Mouse (Mus musculus) midbrain, embryonic 16.5 days (tissue): ENCODE data around the gene Gm45234. TPM values are rescaled to one million over a fixed set of nuclear protein-coding genes. Genes with fewer than 3 reads are reported as not detected.
A peak's percentile ranks its signal among the peaks of the same experiment; 100 is the strongest.

Experiments
- ATAC-seq: fragments of 200-750 bp; cut with Nextera tagmentation; 2 replicates; pipeline ENCODE4 v1.8.0; 2017; ENCODE audit warnings: moderate TSS enrichment
- H3K27ac ChIP-seq: fragments of 300-500 bp; sonication (generic); 2 replicates; pipeline ENCODE4 v1.5.1; 2014; ENCODE audit warnings: mild to moderate bottlenecking, low read length, mixed read lengths
- H3K27me3 ChIP-seq: fragments of 300-500 bp; sonication (generic); 2 replicates; pipeline ENCODE4 v1.6.1; 2014; ENCODE audit warnings: low read depth, low read length, mixed read lengths; ENCODE audit not compliant: control insufficient read depth, insufficient read depth
- H3K36me3 ChIP-seq: fragments of 300-500 bp; sonication (generic); 2 replicates; pipeline ENCODE4 v1.6.1; 2014; ENCODE audit warnings: mild to moderate bottlenecking, low read length, moderate library complexity, mixed read lengths; ENCODE audit not compliant: control insufficient read depth, insufficient read depth
- H3K4me1 ChIP-seq: fragments of 300-500 bp; sonication (generic); 2 replicates; pipeline ENCODE4 v1.6.1; 2014; ENCODE audit warnings: mild to moderate bottlenecking, low read length, mixed read lengths; ENCODE audit not compliant: control insufficient read depth, insufficient read depth
- H3K4me2 ChIP-seq: fragments of 300-500 bp; sonication (generic); 2 replicates; pipeline ENCODE4 v1.6.1; 2014; ENCODE audit warnings: mild to moderate bottlenecking, low read length, mixed read lengths
- H3K4me3 ChIP-seq: fragments of 300-500 bp; sonication (generic); 2 replicates; pipeline ENCODE4 v1.5.1; 2014; ENCODE audit warnings: low read depth, mild to moderate bottlenecking, low read length, moderate library complexity, mixed read lengths
- H3K9ac ChIP-seq: fragments of 300-500 bp; sonication (generic); 2 replicates; pipeline ENCODE4 v1.6.1; 2014; ENCODE audit warnings: low read depth, low read length, mixed read lengths
- H3K9me3 ChIP-seq: fragments of 300-500 bp; sonication (generic); replicated peaks from 2 replicates; pipeline ENCODE4 v1.6.1; 2014; ENCODE audit warnings: mild to moderate bottlenecking, low read length, mixed read lengths; ENCODE audit not compliant: control insufficient read depth, poor library complexity, severe bottlenecking
- WGBS: fragments of 180-500 bp; shearing (Covaris S2); extraction: QIAGEN DNeasy Blood & Tissue Kit; methylation state at CpG from one replicate; pipeline ENCODE4 v1.1.7; 2014; 5-methylcytosine and 5-hydroxymethylcytosine counted together
- polyA plus RNA-seq: library from polyadenylated mRNA; unstranded; fragments of >200 nt; fragmentation: Nextera tagmentation; extraction: Ambion mirVana; gene quantifications from 2 replicates; pipeline ENCODE4 v1.2.1, GENCODE M21; 2015

Gene Gm45234
- polyA plus RNA-seq, 1 experiment from 2014 or later = not detected

GRCm38 (mm10) chr6:124757351-124757880 lies 1.6 kb upstream of the Gm45234 start:
- no peaks in the 10 kb centered on the region for H3K27me3 ChIP-seq
- H3K4me3 ChIP-seq = peak overlapping the region; percentile 84
- H3K9ac ChIP-seq = peak overlapping the region; percentile 86
- peak overlapping the region; percentile 95 for H3K27ac ChIP-seq
- H3K9me3 ChIP-seq = no peaks in the 10 kb centered on the region
- 1% methylated on average over 5 of the region's 5 CpGs for WGBS
- ATAC-seq = no peak
- H3K36me3 ChIP-seq = peaks cover under 1% of the 10 kb centered on the region; the same call in 1 of the 2 replicates
- peak overlapping the region; percentile 78 for H3K4me2 ChIP-seq
- peaks cover 39% of the 10 kb centered on the region for H3K4me1 ChIP-seq

- WGBS = under 1% methylated on average over 51 of the region's 54 CpGs
- peak; percentile 76 for ATAC-seq
- peaks cover 39% of the 10 kb centered on the region for H3K4me1 ChIP-seq
Observed at GRCm38 (mm10) chr6:124756652-124757350, 980 bp upstream of the Gm45234 start.

GRCm38 (mm10) chr6:124755306-124755705 lies 515 bp downstream of the Gm45234 start:
- Histone ChIP-seq H3K27ac (peak overlapping the region; percentile 95), H3K9me3 (no peaks in the 10 kb centered on the region), H3K27me3 (no peaks in the 10 kb centered on the region), H3K4me3 (peak overlapping the region; percentile 84), H3K4me2 (peak overlapping the region; percentile 78), H3K9ac (peak overlapping the region; percentile 86), H3K36me3 (no peaks in the 10 kb centered on the region), H3K4me1 (peaks cover 39% of the 10 kb centered on the region)
- no peak for ATAC-seq
- 4% methylated on average over 3 of the region's 3 CpGs for WGBS

More at GRCm38 (mm10) chr6:124756652-124757350, 980 bp upstream of the Gm45234 start:
- no peaks in the 10 kb centered on the region for H3K27me3 ChIP-seq
- peak overlapping the region; percentile 86 for H3K9ac ChIP-seq
- H3K4me2 ChIP-seq = peak overlapping the region; percentile 78
- no peaks in the 10 kb centered on the region for H3K36me3 ChIP-seq
- peak overlapping the region; percentile 84 for H3K4me3 ChIP-seq
- no peaks in the 10 kb centered on the region for H3K9me3 ChIP-seq
- peak overlapping the region; percentile 95 for H3K27ac ChIP-seq

- no peaks in the 10 kb centered on the region for H3K27me3 ChIP-seq
- no peak for ATAC-seq
- no peak overlapping the region for H3K27ac ChIP-seq
- peaks cover 39% of the 10 kb centered on the region for H3K4me1 ChIP-seq
- H3K9me3 ChIP-seq = no peaks in the 10 kb centered on the region
- H3K4me3 ChIP-seq = no peak overlapping the region
- peaks cover 4% of the 10 kb centered on the region for H3K36me3 ChIP-seq
- H3K9ac ChIP-seq = no peak overlapping the region
- 95% methylated on average over 2 of the region's 2 CpGs for WGBS
- peak overlapping the region; percentile 21; the same call in 1 of the 2 replicates for H3K4me2 ChIP-seq
Observed at GRCm38 (mm10) chr6:124753861-124754260, 2.0 kb downstream of the Gm45234 start.

GRCm38 (mm10) chr6:124750405-124750804 lies 5.4 kb downstream of the Gm45234 start:
- H3K27ac ChIP-seq = no peak overlapping the region
- H3K27me3 ChIP-seq = no peaks in the 10 kb centered on the region
- H3K4me3 ChIP-seq = no peak overlapping the region
- no peaks in the 10 kb centered on the region for H3K9me3 ChIP-seq
- 85% methylated on average over 8 of the region's 8 CpGs for WGBS
- peaks cover 29% of the 10 kb centered on the region for H3K4me1 ChIP-seq
- ATAC-seq = no peak
- H3K36me3 ChIP-seq = peaks cover 17% of the 10 kb centered on the region
- no peak overlapping the region for H3K9ac ChIP-seq
- H3K4me2 ChIP-seq = no peak overlapping the region

- H3K4me2 ChIP-seq = peak overlapping the region; percentile 96; the same call in 1 of the 2 replicates
- H3K27me3 ChIP-seq = no peaks in the 10 kb centered on the region
- WGBS = 91% methylated on average over 7 of the region's 7 CpGs
- no peak for ATAC-seq
- H3K9ac ChIP-seq = peak overlapping the region; percentile 86
- peaks cover 38% of the 10 kb centered on the region for H3K36me3 ChIP-seq
- H3K9me3 ChIP-seq = no peaks in the 10 kb centered on the region
- H3K4me1 ChIP-seq = peaks cover 15% of the 10 kb centered on the region
- H3K27ac ChIP-seq = no peak overlapping the region; the same call in 1 of the 2 replicates
- no peak overlapping the region for H3K4me3 ChIP-seq
Observed at GRCm38 (mm10) chr6:124746654-124747632, 8.9 kb downstream of the Gm45234 start.

- Histone ChIP-seq H3K9ac (peak overlapping the region; percentile 86), H3K4me3 (peak overlapping the region; percentile 48), H3K9me3 (no peaks in the 10 kb centered on the region), H3K27me3 (no peaks in the 10 kb centered on the region), H3K4me1 (peaks cover 21% of the 10 kb centered on the region), H3K36me3 (peaks cover 38% of the 10 kb centered on the region), H3K27ac (peak overlapping the region; percentile 88), H3K4me2 (peak overlapping the region; percentile 96)
- WGBS = 16% methylated on average over 8 of the region's 8 CpGs
- ATAC-seq = no peak; the same call in none of the 2 replicates
Observed at GRCm38 (mm10) chr6:124746296-124746605, 9.6 kb downstream of the Gm45234 start.

- no peaks in the 10 kb centered on the region for H3K9me3 ChIP-seq
- H3K4me2 ChIP-seq = peak overlapping the region; percentile 96
- H3K27me3 ChIP-seq = no peaks in the 10 kb centered on the region
- H3K4me1 ChIP-seq = peaks cover 21% of the 10 kb centered on the region
- peaks cover 38% of the 10 kb centered on the region for H3K36me3 ChIP-seq
- under 1% methylated on average over 84 of the region's 85 CpGs for WGBS
- H3K4me3 ChIP-seq = peak overlapping the region; percentile 48
- H3K27ac ChIP-seq = peak overlapping the region; percentile 88
- peak overlapping the region; percentile 86 for H3K9ac ChIP-seq
- ATAC-seq = peak; percentile 82
Observed at GRCm38 (mm10) chr6:124745490-124746295, 10.1 kb downstream of the Gm45234 start.
